Mouse (Mus musculus) forebrain, postnatal 0 days (tissue): Measurements from ENCODE around the gene Cd3e. TPM values are rescaled to one million over a fixed set of nuclear protein-coding genes. Genes with fewer than 3 reads are reported as not detected.

ENCODE experiments used
- ATAC-seq: fragments of 200-750 bp; cut with Nextera tagmentation; 2 replicates; pipeline ENCODE4 v1.8.0; 2017; ENCODE audit warnings: mild to moderate bottlenecking, moderate library complexity
- DNase-seq: peaks from one replicate; pipeline ENCODE4 v3.0.0-alpha.2; 2015
- H3K27ac ChIP-seq: fragments of 300-500 bp; sonication (generic); 2 replicates; pipeline ENCODE4 v1.5.1; 2014; ENCODE audit warnings: low read depth, mild to moderate bottlenecking, antibody characterized with exemption, low read length, moderate library complexity, mixed read lengths
- H3K27me3 ChIP-seq: fragments of 300-500 bp; sonication (generic); 2 replicates; pipeline ENCODE4 v1.6.1; 2014; ENCODE audit warnings: mild to moderate bottlenecking, low read length, mixed read lengths; ENCODE audit not compliant: insufficient read depth
- H3K36me3 ChIP-seq: fragments of 300-500 bp; sonication (generic); 2 replicates; pipeline ENCODE4 v1.6.1; 2014; ENCODE audit warnings: mild to moderate bottlenecking, moderate library complexity; ENCODE audit not compliant: insufficient read depth
- H3K4me1 ChIP-seq: fragments of 300-500 bp; sonication (generic); 2 replicates; pipeline ENCODE4 v1.6.1; 2014; ENCODE audit warnings: antibody characterized with exemption; ENCODE audit not compliant: insufficient read depth
- H3K4me2 ChIP-seq: fragments of 300-500 bp; sonication (generic); 2 replicates; pipeline ENCODE4 v1.6.1; 2014; ENCODE audit warnings: low read depth, mild to moderate bottlenecking, moderate library complexity
- H3K4me3 ChIP-seq: fragments of 300-500 bp; sonication (generic); 2 replicates; pipeline ENCODE4 v1.5.1; 2014; ENCODE audit warnings: low read depth, low read length, mixed read lengths
- H3K9ac ChIP-seq: fragments of 300-500 bp; sonication (generic); 2 replicates; pipeline ENCODE4 v1.6.1; 2014; ENCODE audit warnings: mild to moderate bottlenecking
- H3K9me3 ChIP-seq: fragments of 300-500 bp; sonication (generic); 2 replicates; pipeline ENCODE4 v1.6.1; 2016; ENCODE audit warnings: low read length
- CTCF ChIP-seq: sonication (generic); IDR thresholded peaks from 2 replicates; pipeline ENCODE4 v1.5.1; 2016; ENCODE audit warnings: antibody characterized with exemption, control low read depth, low read depth
- WGBS: fragments of 180-500 bp; shearing (Covaris S2); extraction: QIAGEN DNeasy Blood & Tissue Kit; methylation state at CpG from one replicate; pipeline ENCODE4 v1.1.7; 2014; 5-methylcytosine and 5-hydroxymethylcytosine counted together
- polyA plus RNA-seq: library from polyadenylated mRNA; unstranded; fragments of >200 nt; fragmentation: Nextera tagmentation; extraction: Ambion mirVana; gene quantifications from 2 replicates; pipeline ENCODE4 v1.2.1, GENCODE M21; 2015
- total RNA-seq: library from RNA; depleted of rRNA; stranded (reverse); fragments of >200 nt; gene quantifications from 2 replicates; pipeline ENCODE4 v1.2.3, GENCODE M21; 2014; rRNA removed

The Cd3e gene
- total and polyA plus RNA-seq, 2 experiments from 2014 or later = not detected

DNA sequence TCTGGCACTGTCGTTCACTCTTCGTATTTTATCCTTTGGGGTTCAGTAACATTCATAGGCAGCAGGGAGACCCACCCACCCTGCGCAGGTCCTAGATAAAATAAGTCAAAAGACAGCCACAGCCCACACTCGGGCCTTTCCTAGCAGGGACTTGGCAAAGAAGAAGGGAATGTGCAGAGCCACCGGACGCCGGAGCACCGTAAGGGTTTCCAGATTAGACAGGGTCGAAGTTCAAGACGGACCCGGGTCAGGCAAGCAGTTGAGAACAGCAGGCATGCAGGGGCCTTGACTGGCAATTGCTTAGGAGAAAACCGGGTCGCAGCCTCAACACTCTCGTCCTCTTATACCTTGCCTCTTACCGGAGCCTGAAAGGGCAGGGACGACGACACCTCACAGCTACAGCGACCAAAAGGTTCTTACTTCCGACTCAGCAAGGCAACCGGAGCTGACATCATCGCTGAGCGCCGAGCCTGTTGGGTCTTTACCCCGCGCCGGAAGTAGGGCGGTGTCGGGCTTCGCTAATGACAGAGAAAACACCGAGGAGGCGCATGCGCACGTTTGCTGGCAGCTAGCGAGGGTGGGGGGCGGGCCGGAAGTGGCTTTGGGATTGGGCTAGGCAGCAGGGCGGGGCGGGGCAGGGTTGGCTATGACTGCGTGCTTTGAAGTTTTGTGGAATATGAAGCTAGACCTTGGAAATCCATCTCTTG lies 44.1 kb downstream of the Cd3e start, which contains the start of gene Ube4a:
Gene Ube4a, minus strand, starts transcription at position 475 of the 707 bp plus-strand sequence.
- DNase-seq = peak; percentile 100
- WGBS = 3% methylated on average over 39 of the region's 39 CpGs
- H3K27ac ChIP-seq = peak within 1 kb of the TSS; percentile 74
- peak within 1 kb of the TSS; percentile 93 for H3K4me3 ChIP-seq
- peaks cover 14% of the 10 kb centered on the region for H3K4me1 ChIP-seq
- TF ChIP-seq CTCF = no peak
- H3K4me2 ChIP-seq = peak within 1 kb of the TSS; percentile 71
- peak; percentile 97 for ATAC-seq
- no peaks in the 10 kb centered on the region for H3K9me3 ChIP-seq
- H3K9ac ChIP-seq = peak within 1 kb of the TSS; percentile 79
- no peaks in the 10 kb centered on the region; the same call in 1 of the 2 replicates for H3K27me3 ChIP-seq
- peaks cover 17% of the 10 kb centered on the region; the same call in 1 of the 2 replicates for H3K36me3 ChIP-seq

DNA sequence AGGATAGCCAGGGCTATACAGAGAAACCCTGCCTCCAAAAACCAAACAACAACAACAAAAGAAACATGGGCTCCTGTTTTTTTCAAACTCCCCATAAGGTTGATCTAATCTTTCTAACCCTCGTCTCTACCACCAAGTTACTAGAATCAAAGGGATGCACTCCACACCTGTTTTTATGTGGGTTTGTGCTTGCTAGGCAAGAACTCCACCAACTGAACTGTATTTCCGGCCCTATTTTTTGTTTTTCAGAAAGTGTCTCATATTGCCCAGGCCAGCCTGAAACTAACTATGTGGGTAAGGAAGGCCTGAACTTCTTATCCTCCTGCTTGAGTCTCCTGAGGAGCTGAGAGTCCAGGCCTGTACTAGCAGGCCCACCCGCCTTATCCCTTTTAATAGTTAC lies 55.0 kb downstream of the Cd3e start:
- H3K9ac ChIP-seq = no peak overlapping the region
- no peaks in the 10 kb centered on the region for H3K4me1 ChIP-seq
- H3K4me3 ChIP-seq = no peak overlapping the region
- peaks cover 79% of the 10 kb centered on the region for H3K36me3 ChIP-seq
- H3K27me3 ChIP-seq = no peaks in the 10 kb centered on the region
- TF ChIP-seq CTCF = no peak
- no peaks in the 10 kb centered on the region for H3K9me3 ChIP-seq
- no peak overlapping the region for H3K27ac ChIP-seq
- no peak overlapping the region for H3K4me2 ChIP-seq
- no peak for DNase-seq
- 92% methylated on average over 3 of the region's 3 CpGs for WGBS
- ATAC-seq = no peak

Other genes starting within 250 kb of the Cd3e start
- gene Arcn1, start 241.8 kb downstream of the Cd3e start, total RNA-seq = 107 and 113 TPM in 2 replicates
- gene Arcn1, start 241.8 kb downstream of the Cd3e start, polyA plus RNA-seq = 86.0 and 105 TPM in 2 replicates
- gene Ift46, start 241.7 kb downstream of the Cd3e start, total RNA-seq = 67.0 and 72.4 TPM in 2 replicates
- gene Ift46, start 241.7 kb downstream of the Cd3e start, polyA plus RNA-seq = 158 and 166 TPM in 2 replicates
- 11.8 and 12.8 TPM in 2 replicates for gene Tmem25, start 210.3 kb downstream of the Cd3e start, total RNA-seq
- gene Tmem25, start 210.3 kb downstream of the Cd3e start, polyA plus RNA-seq = 11.6 and 14.9 TPM in 2 replicates
- gene Ttc36, start 206.6 kb downstream of the Cd3e start, total RNA-seq = 0.69 and 2.6 TPM in 2 replicates
- gene Ttc36, start 206.6 kb downstream of the Cd3e start, polyA plus RNA-seq = 0.68 and 0.71 TPM in 2 replicates
- 14.5 and 18.5 TPM in 2 replicates for gene Kmt2a, start 128.3 kb downstream of the Cd3e start, total RNA-seq
- gene Kmt2a, start 128.3 kb downstream of the Cd3e start, polyA plus RNA-seq = 6.7 and 13.7 TPM in 2 replicates
- gene Atp5l, start 88.9 kb downstream of the Cd3e start, total RNA-seq = 216 and 362 TPM in 2 replicates
- 859 and 1,152 TPM in 2 replicates for gene Atp5l, start 88.9 kb downstream of the Cd3e start, polyA plus RNA-seq
- gene Ube4a, start 44.0 kb downstream of the Cd3e start, total RNA-seq = 40.9 and 51.5 TPM in 2 replicates
- gene Ube4a, start 44.0 kb downstream of the Cd3e start, polyA plus RNA-seq = 22.6 and 28.9 TPM in 2 replicates
- gene Cd3g, start 29.2 kb downstream of the Cd3e start, total RNA-seq = not detected in 2 replicates
- gene Cd3g, start 29.2 kb downstream of the Cd3e start, polyA plus RNA-seq = not detected in 2 replicates
- gene Cd3d, start 27.8 kb downstream of the Cd3e start, total RNA-seq = not detected in 2 replicates
- gene Cd3d, start 27.8 kb downstream of the Cd3e start, polyA plus RNA-seq = not detected in 2 replicates
- gene Mpzl2, start 30.2 kb upstream of the Cd3e start, total RNA-seq = 2.2 and 4.6 TPM in 2 replicates
- gene Mpzl2, start 30.2 kb upstream of the Cd3e start, polyA plus RNA-seq = 2.0 and 2.3 TPM in 2 replicates
- 1.8 and 3.7 TPM in 2 replicates for gene Mpzl3, start 45.6 kb upstream of the Cd3e start, total RNA-seq
- gene Mpzl3, start 45.6 kb upstream of the Cd3e start, polyA plus RNA-seq = 0.62 and 1.1 TPM in 2 replicates
- 0.23 TPM in 1 of 2 replicates, not detected in the other for gene Jaml, start 69.6 kb upstream of the Cd3e start, total RNA-seq
- gene Jaml, start 69.6 kb upstream of the Cd3e start, polyA plus RNA-seq = 0.16 and 0.19 TPM in 2 replicates
- 8.6 and 11.5 TPM in 2 replicates for gene Scn2b, start 108.2 kb upstream of the Cd3e start, total RNA-seq
- gene Scn2b, start 108.2 kb upstream of the Cd3e start, polyA plus RNA-seq = 3.6 and 5.4 TPM in 2 replicates
- gene Scn4b, start 128.8 kb upstream of the Cd3e start, total RNA-seq = 0.43 and 0.69 TPM in 2 replicates
- 0.36 and 0.59 TPM in 2 replicates for gene Scn4b, start 128.8 kb upstream of the Cd3e start, polyA plus RNA-seq
- 0.38 TPM in 1 of 2 replicates, not detected in the other for gene BC049352, start 172.4 kb upstream of the Cd3e start, total RNA-seq
- 0.28 and 0.47 TPM in 2 replicates for gene BC049352, start 172.4 kb upstream of the Cd3e start, polyA plus RNA-seq
- gene Tmprss4, start 194.5 kb upstream of the Cd3e start, total RNA-seq = not detected in 2 replicates
- gene Tmprss4, start 194.5 kb upstream of the Cd3e start, polyA plus RNA-seq = not detected in 2 replicates